Mouse (Mus musculus) small intestine, adult 2 months (tissue): ENCODE data around the gene Dhx34. TPM values are rescaled to one million over a fixed set of nuclear protein-coding genes. Genes with fewer than 3 reads are reported as not detected.
"Not testable (repeated sequence)": the region's sequence is repeated elsewhere in the genome, so short reads cannot be mapped to it uniquely, and the experiment has no call there.

Source experiments
- H3K27ac ChIP-seq: fragments of 200-500 bp; 2 replicates; pipeline ENCODE4 v1.5.1; 2012; ENCODE audit warnings: low read depth, low read length, control low read depth, inconsistent platforms; ENCODE audit not compliant: insufficient read depth
- H3K27me3 ChIP-seq: fragments of 200-500 bp; 2 replicates; pipeline ENCODE4 v1.6.1; 2012; ENCODE audit warnings: mild to moderate bottlenecking, moderate library complexity, low read length, inconsistent platforms; ENCODE audit not compliant: control insufficient read depth, insufficient read depth
- H3K36me3 ChIP-seq: fragments of 200-500 bp; 2 replicates; pipeline ENCODE4 v1.6.1; 2012; ENCODE audit warnings: mild to moderate bottlenecking, low read length, control low read depth, inconsistent platforms; ENCODE audit not compliant: control insufficient read depth, insufficient read depth
- H3K4me1 ChIP-seq: fragments of 200-500 bp; 2 replicates; pipeline ENCODE4 v1.6.1; 2012; ENCODE audit warnings: low read length, inconsistent platforms, mixed read lengths; ENCODE audit not compliant: control insufficient read depth, insufficient read depth, insufficient read length
- H3K4me3 ChIP-seq: fragments of 200-500 bp; 2 replicates; pipeline ENCODE4 v1.5.1; 2012; ENCODE audit warnings: low read depth, mild to moderate bottlenecking, control low read depth, inconsistent platforms, low read length, moderate library complexity
- CTCF ChIP-seq: fragments of 200-500 bp; IDR thresholded peaks from 2 replicates; pipeline ENCODE4 v1.5.1; 2012; ENCODE audit warnings: low read depth, mild to moderate bottlenecking, control low read depth, inconsistent platforms, low read length, moderate library complexity, mixed read lengths; ENCODE audit not compliant: insufficient replicate concordance, insufficient read length; ENCODE audit errors: extremely low read depth
- POLR2A ChIP-seq: fragments of 200-500 bp; IDR thresholded peaks from 2 replicates; pipeline ENCODE4 v1.6.1; 2012; ENCODE audit warnings: low read depth, mild to moderate bottlenecking, control low read depth, inconsistent platforms, low read length, moderate library complexity
- WGBS: fragments of 180-500 bp; shearing (Covaris S2); methylation state at CpG from one replicate; pipeline ENCODE4 v1.1.7; 2018; 5-methylcytosine and 5-hydroxymethylcytosine counted together
- polyA plus RNA-seq: library from polyadenylated mRNA; depleted of rRNA; stranded (reverse); fragments of >200 nt; gene quantifications from 2 replicates; pipeline ENCODE4 v1.2.3, GENCODE M21; 2012; rRNA removed

Gene Dhx34
- polyA plus RNA-seq = 28.7 and 49.1 TPM in 2 replicates

DNA sequence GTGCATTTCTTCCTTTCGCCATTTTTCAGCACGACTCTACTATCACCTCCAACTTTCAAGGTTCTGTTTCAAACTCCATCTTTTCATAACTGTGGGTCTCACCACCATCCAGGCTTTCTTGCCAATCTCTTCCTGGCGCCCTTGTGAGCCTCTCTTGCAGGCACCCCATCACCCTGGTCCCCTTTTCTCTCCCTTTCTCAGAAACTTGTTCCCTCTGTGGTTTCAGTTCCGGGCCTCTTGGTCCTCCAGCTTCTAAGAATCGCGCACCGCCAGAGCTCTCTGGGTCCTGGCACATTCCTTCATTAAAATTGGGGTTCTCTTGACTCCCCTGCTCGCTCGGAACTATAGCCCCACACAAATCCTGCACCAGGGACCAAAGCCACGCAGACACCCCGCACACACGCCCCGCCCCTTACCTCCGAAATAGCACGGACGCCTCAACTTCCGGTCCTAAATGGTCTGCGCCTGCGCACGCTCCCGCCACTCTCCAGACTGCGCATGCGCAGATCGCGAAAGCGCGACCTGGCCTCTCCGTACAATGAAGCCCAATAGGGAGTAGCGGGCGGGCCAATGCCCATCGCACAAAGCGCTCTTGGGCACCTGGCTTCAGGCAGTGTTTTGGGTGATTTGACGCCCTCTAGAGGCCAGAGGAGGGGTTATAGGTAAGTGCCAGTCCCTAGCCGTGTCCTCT lies at the start of gene Dhx34:
Gene Dhx34 (minus strand): TSS at position 456 of the 691 bp plus-strand sequence.
- peak within 1 kb of the TSS; percentile 65 for H3K27ac ChIP-seq
- no peaks in the 10 kb centered on the region for H3K27me3 ChIP-seq
- H3K36me3 ChIP-seq = peaks cover 8% of the 10 kb centered on the region; the same call in 1 of the 2 replicates
- WGBS = under 1% methylated on average over 34 of the region's 34 CpGs
- TF ChIP-seq POLR2A = peak; percentile 85
- peak; percentile 19; the same call in 1 of the 2 replicates for TF ChIP-seq CTCF
- H3K4me3 ChIP-seq = peak within 1 kb of the TSS; percentile 76
- no peaks in the 10 kb centered on the region for H3K4me1 ChIP-seq

DNA sequence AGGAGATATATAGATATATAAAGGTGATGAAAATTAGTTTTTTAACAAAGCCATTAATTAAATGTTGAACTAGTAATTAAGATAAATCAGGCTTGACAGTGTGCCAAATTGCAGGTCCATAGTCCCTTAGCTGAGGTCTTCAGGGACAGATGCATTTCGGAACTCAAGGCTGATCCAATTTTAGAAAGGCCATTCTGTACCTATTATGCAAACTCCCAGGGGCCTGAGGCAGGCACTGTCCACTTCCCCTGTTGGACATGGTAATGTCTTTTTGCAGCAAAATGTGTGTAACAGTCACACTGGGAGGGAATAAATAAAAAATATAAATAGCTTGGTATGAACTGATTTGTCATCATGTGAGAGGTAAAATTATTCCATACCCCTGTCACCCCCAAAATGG lies 49.3 kb upstream of the Dhx34 start:
- Histone ChIP-seq H3K27me3 (no peaks in the 10 kb centered on the region), H3K4me3 (no peak overlapping the region), H3K4me1 (peaks cover 28% of the 10 kb centered on the region), H3K36me3 (peaks cover 11% of the 10 kb centered on the region), H3K27ac (no peak overlapping the region)
- WGBS = 54% methylated on average over 1 of the region's 1 CpGs
- no peak for TF ChIP-seq CTCF
- TF ChIP-seq POLR2A = no peak

DNA sequence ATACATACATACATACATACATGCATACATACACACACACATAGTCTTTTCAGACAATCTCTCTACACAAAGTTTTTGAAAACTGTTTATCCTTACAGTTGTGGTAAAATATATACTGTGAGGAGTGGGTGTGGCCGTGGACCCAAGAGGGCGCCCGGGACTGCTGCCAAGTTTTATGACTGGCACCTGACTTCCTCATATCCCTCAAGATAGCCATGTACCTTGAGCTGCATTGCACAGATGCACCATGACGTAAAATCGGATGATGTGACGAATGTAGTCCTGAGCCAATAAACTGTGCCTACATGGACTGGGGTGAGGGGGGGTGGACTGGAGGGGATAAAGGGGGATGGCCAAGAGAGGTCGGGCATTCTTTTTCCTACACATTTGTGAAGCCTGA lies 44.8 kb upstream of the Dhx34 start:
- H3K27me3 ChIP-seq, H3K36me3 ChIP-seq, H3K4me3 ChIP-seq, H3K4me1 ChIP-seq: not testable (repeated sequence)
- WGBS = 18% methylated on average over 7 of the region's 7 CpGs
- H3K27ac ChIP-seq = 0 out of 2 replicates have a peak overlapping the region, but pooled peaks have one; percentile 32

DNA sequence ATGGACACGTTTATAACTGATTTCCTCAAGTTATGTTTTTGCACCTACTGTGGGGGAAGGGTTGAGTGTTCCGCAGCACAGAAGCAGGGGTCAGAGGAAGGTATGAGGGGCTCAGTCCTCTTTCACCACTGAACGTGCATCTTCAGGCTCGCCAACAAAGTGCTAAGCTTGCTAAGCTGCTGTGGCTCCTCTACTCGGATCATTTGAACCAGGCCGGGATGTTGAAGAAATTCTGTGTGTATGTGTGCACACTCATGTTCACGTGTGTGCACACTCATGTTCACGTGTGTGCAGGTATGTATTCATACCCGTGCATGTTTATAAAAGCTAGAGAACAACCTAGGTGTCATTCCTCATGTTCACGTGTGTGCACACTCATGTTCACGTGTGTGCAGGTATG lies 44.0 kb upstream of the Dhx34 start:
- WGBS = 89% methylated on average over 11 of the region's 11 CpGs
- H3K27me3 ChIP-seq = no peaks in the 10 kb centered on the region
- H3K27ac ChIP-seq = no peak overlapping the region
- H3K4me1 ChIP-seq = no peaks in the 10 kb centered on the region
- no peak overlapping the region for H3K4me3 ChIP-seq
- H3K36me3 ChIP-seq = no peaks in the 10 kb centered on the region
- TF ChIP-seq POLR2A (no peak), CTCF (no peak)

- Histone ChIP-seq H3K4me1 (no peaks in the 10 kb centered on the region), H3K27me3 (no peaks in the 10 kb centered on the region), H3K27ac (no peak overlapping the region), H3K36me3 (no peaks in the 10 kb centered on the region), H3K4me3 (no peak overlapping the region)
- 64% methylated on average over 5 of the region's 5 CpGs for WGBS
- TF ChIP-seq CTCF = no peak
- TF ChIP-seq POLR2A = no peak
Measured at GRCm38 (mm10) chr7:16263843-16264242, 42.0 kb upstream of the Dhx34 start.

GRCm38 (mm10) chr7:16263015-16263787 lies 41.4 kb upstream of the Dhx34 start:
- no peak overlapping the region for H3K4me3 ChIP-seq

GRCm38 (mm10) chr7:16261097-16261496 lies 39.3 kb upstream of the Dhx34 start:
- WGBS = 25% methylated on average over 1 of the region's 1 CpGs
- no peak for TF ChIP-seq CTCF
- no peak for TF ChIP-seq POLR2A
- no peak overlapping the region for H3K4me3 ChIP-seq
- H3K27ac ChIP-seq = no peak overlapping the region
- H3K4me1 ChIP-seq = no peaks in the 10 kb centered on the region
- H3K27me3 ChIP-seq = no peaks in the 10 kb centered on the region
- H3K36me3 ChIP-seq = no peaks in the 10 kb centered on the region

More at GRCm38 (mm10) chr7:16263015-16263787, 41.4 kb upstream of the Dhx34 start:
- no peak overlapping the region for H3K27ac ChIP-seq
- H3K4me1 ChIP-seq = no peaks in the 10 kb centered on the region
- no peaks in the 10 kb centered on the region for H3K27me3 ChIP-seq
- TF ChIP-seq CTCF = peak; percentile 42; the same call in 1 of the 2 replicates
- no peak for TF ChIP-seq POLR2A
- no peaks in the 10 kb centered on the region for H3K36me3 ChIP-seq
- 19% methylated on average over 8 of the region's 8 CpGs for WGBS
